Mouse (Mus musculus) right cerebral cortex, postnatal 4 days (tissue): ENCODE data around the gene Dap.
A peak's percentile ranks its signal among the peaks of the same experiment; 100 is the strongest.

Source experiments
- DNase-seq: peaks from one replicate; pipeline ENCODE4 v3.0.0-alpha.2; 2022

The Dap gene

GRCm38 (mm10) chr15:31224135-31224761 lies at the start of gene Dap:
Gene Dap, plus strand, starts transcription at chr15:31224314.
- DNase-seq = peak; percentile 98

DNA sequence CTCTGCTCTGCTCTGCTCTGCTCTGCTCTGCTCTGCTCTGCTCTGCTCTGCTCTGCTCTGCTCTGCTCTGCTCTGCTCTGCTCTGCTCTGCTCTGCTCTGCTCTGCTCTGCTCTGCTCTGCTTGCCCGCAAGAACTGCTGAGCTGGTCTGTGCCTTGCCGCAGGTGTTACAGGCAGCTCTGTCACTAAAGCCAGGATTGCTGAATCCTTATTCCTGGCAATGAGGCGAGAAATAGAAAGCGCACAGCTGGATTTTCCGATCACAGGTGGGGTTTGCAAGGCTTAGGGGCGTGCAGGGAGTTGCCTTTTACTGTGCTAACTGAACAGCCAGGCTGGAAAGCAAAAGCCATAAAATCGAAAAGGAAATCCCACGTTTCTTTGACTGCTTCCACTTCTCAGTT lies 47.5 kb upstream of the Dap start:
- no peak for DNase-seq

DNA sequence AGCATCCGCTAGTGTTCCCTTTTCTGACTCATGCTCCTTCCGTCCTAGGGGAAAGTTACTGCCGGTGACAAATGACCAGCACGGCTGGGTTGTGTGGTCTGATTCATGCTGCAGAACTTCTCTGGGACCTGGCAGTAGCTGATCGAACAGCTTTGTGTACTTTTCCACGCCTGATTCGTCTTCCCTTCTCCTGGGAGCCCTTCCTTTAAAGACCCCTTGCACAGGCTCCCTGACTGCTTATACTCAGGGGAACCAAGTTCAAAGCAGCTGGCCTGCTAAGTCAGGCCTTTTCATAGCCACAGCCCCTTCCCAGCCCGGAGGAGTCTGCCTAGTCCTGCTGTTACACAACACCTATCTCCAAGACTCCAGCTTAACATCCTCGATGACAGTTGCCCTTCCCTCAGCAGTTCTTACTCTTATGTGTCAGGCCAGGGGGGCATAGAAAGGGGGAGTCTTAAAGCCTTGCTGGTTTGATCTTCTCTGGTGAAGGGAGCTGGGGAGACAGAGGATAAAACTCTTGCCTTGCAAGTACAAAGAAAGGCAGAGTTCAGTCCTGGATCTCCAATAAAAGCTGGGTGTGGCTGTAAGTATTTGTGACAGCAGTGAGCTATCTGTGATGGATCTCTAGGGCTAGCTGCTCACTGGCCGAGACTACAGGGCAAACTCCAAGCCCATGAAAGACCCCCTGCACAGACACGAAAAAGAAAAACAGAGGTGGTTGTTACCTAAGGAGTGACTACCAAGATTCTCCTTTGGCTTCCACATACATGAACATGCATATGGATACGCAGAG lies 39.3 kb upstream of the Dap start:
- DNase-seq = no peak

- no peak for DNase-seq
These were observed 38.6 kb upstream of the Dap start for GRCm38 (mm10) chr15:31185506-31185905.

GRCm38 (mm10) chr15:31186371-31186901 lies 37.7 kb upstream of the Dap start:
- no peak for DNase-seq

DNA sequence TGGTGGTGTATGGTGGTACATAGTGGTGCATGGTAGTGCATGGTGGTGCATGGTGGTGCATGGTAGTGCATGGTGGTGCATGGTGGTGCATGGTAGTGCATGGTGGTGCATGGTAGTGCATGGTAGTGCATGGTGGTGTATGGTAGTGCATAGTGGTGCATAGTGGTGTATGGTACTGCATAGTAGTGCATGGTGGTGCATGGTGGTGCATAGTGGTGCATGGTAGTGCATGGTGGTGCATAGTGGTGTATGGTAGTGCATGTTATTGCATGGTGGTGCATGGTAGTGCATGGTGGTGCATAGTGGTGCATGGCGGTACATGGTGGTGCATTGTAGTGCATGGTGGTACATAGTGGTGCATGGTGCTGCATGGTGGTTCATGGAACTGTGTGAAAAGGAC lies 31.6 kb upstream of the Dap start:
- no peak for DNase-seq

- no peak for DNase-seq
These were observed 28.3 kb upstream of the Dap start for GRCm38 (mm10) chr15:31195776-31196175.

GRCm38 (mm10) chr15:31207346-31208093 lies 16.6 kb upstream of the Dap start:
- DNase-seq = peak; percentile 10

- no peak for DNase-seq
These were observed 12.2 kb upstream of the Dap start for GRCm38 (mm10) chr15:31211910-31212309.

- DNase-seq = no peak
These were observed 10.4 kb upstream of the Dap start for GRCm38 (mm10) chr15:31213619-31214270.

DNA sequence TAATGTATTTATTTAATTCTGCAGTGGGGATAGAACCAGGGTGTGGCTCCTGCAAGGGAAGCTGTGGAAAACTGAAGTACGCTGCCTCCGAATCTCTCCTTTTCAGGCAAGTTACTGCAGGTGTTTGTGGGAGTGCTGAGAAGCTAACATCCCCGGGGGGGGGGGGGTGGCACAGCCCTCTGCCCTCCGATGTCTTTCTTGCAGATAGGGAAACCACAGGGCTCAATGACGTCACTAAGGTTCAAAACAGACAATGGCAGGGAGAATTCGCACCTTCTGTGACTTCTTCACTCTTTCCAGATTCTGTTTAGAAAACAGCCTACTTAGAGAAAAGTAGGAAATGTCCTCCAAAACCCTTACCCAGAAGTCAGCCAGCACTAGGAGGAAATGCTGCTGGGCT lies 1.9 kb upstream of the Dap start:
- DNase-seq = no peak

- no peak for DNase-seq
These were observed 449 bp upstream of the Dap start for GRCm38 (mm10) chr15:31223596-31224134.

GRCm38 (mm10) chr15:31224806-31225642 lies 910 bp downstream of the Dap start:
- no peak for DNase-seq

- DNase-seq = no peak
These were observed 1.7 kb downstream of the Dap start for GRCm38 (mm10) chr15:31225643-31226325.

DNA sequence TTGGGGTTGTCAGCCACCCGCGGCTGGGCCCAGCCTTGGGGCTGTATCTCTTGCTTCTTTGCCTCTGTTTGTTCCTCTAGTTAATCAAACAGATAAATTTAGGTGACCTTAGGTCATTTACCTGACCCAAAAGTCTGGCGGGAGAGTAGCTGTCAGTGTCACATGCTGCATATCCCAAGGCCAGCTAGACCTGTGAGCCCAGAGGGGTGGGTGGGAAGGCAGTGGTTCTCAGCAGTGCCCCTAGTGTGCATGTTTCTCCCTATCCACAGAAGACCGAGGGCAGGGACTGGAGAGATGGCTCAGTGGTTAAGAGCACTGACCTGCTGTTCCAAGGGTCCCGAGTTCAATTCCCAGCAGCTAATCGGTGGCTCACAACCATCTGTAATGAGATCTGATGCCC lies 2.4 kb downstream of the Dap start:
- no peak for DNase-seq

- no peak for DNase-seq
These were observed 3.7 kb downstream of the Dap start for GRCm38 (mm10) chr15:31227793-31228192.

- no peak for DNase-seq
These were observed 8.9 kb downstream of the Dap start for GRCm38 (mm10) chr15:31233006-31233405.

- no peak for DNase-seq
These were observed 11.9 kb downstream of the Dap start for GRCm38 (mm10) chr15:31235794-31236548.

DNA sequence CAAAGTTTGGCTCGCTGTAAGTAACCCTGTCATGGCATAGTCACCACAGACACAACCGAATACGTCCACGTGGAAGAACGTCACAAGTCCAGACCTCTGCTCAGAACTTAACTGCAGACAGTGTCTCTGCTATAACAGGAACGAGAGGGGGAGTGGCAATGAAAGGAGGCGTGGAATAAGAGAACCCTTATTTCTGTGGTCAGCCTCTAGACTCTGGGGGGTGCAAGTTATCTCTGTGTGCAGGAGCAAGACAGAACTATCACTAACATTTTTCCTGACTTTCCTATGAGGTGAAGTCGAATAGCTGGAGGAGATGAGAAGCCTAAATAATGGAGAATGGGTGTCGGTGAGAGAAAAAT lies 12.4 kb downstream of the Dap start:
- no peak for DNase-seq

GRCm38 (mm10) chr15:31237368-31237767 lies 13.3 kb downstream of the Dap start:
- DNase-seq = no peak

DNA sequence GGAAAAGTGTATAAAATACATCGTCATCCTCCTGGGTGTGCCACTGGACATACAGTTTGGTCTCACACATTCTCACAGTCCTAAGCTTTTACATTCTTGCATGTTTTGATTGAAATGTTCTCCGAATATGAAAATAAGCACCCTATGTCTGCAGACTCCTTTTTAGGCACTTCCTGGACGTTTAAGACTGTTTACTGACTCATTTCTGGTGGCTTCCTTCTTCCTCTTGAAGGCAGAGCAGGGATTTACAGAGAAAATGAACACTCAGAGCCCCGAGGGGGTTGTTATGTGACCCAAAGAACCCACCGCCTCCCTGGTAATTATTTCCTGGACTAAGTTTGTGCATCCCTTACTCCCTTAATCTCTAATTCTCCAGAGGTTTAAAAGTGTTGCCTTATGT lies 13.8 kb downstream of the Dap start:
- no peak for DNase-seq
